Mouse (Mus musculus): ENCODE results near the gene Ret. TPM values are rescaled to one million over a fixed set of nuclear protein-coding genes. Genes with fewer than 3 reads are reported as not detected.

Ret gene
- polyA plus RNA-seq, 1 experiment from 2014 or later = 0.80 TPM

DNA sequence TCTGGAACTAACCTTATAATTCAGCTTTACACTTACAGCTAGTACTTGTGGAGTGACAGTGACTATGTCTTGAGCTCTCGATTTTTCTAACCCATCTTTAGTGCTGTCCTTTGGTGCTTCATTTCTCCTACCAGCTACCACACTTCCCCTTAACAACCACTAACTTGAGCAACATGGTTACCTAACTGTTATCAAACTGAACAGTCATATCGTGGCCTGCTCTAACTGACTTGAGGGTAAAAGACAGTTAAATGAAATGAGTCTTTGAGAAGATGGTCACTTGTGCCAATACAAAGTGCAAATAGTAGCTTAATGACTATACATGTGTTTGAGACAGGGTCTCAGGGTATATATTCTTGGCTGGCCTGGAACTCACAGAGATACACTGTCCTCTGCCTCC, 60.4 kb downstream of the Ret start:
- Histone ChIP-seq H3K9ac (ENCODE audit: low read length) (no peak overlapping the region), H3K4me2 (ENCODE audit: low read length) (no peak overlapping the region), H3K27ac (replicated peaks in 1 of 2; ENCODE audit: control insufficient read depth in 1 of 2, insufficient read depth in 1 of 2, low read depth in 2 of 2, low read length in 2 of 2) (no peak overlapping the region), H3K36me3 (ENCODE audit: control insufficient read depth, insufficient read depth, low read length) (no peaks in the 10 kb centered on the region), H3K4me3 (ENCODE audit: control insufficient read depth in 1 of 2, insufficient read depth in 1 of 2, low read depth in 1 of 2, low read length in 2 of 2) (no peak overlapping the region), H3K9me3 (ENCODE audit: control insufficient read depth, low read length) (no peaks in the 10 kb centered on the region), H3K27me3 (ENCODE audit: control insufficient read depth, insufficient read depth, low read length) (no peaks in the 10 kb centered on the region), H3K4me1 (ENCODE audit: control insufficient read depth in 2 of 2, insufficient read depth in 2 of 2, low read length in 2 of 2) (peaks cover 0 to 7% of the 10 kb centered on the region in 2 experiments; a peak in 2 of 4 replicates)
- 63% methylated on average over 2 of the region's 2 CpGs for WGBS
- ATAC-seq (ENCODE audit: insufficient number of reproducible peaks, insufficient read depth, low FRiP score, low read depth) = no peak

DNA sequence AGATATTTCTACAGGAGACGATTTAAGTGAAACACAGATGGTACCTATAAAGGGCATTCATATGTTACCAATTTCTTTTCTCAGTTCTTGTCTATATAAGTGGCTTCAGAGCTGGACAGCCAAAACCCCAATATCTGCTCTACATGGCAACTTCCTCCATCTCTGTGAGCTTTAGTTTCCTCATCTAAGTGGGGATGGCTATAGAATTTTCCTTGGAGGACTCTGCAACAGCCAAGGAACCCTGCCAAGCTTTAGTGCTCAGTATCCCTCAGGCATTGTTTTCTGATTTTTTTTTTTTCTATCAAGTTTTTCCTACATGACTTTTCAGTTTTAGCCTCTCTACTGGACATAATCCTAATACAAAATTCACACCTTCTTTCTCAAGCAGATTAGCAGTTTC, 63.1 kb downstream of the Ret start:
- H3K4me1 ChIP-seq (ENCODE audit: control insufficient read depth in 2 of 2, insufficient read depth in 2 of 2, low read length in 2 of 2) = peaks cover 0 to 8% of the 10 kb centered on the region in 2 experiments; a peak in 2 of 4 replicates
- no peak overlapping the region for H3K4me2 ChIP-seq (ENCODE audit: low read length)
- no peaks in the 10 kb centered on the region for H3K36me3 ChIP-seq (ENCODE audit: control insufficient read depth, insufficient read depth, low read length)
- H3K9ac ChIP-seq (ENCODE audit: low read length) = no peak overlapping the region
- ATAC-seq (ENCODE audit: insufficient number of reproducible peaks, insufficient read depth, low FRiP score, low read depth) = no peak
- H3K27ac ChIP-seq (replicated peaks in 1 of 2; ENCODE audit: control insufficient read depth in 1 of 2, insufficient read depth in 1 of 2, low read depth in 2 of 2, low read length in 2 of 2) = no peak overlapping the region
- no peaks in the 10 kb centered on the region for H3K9me3 ChIP-seq (ENCODE audit: control insufficient read depth, low read length)
- H3K4me3 ChIP-seq (ENCODE audit: control insufficient read depth in 1 of 2, insufficient read depth in 1 of 2, low read depth in 1 of 2, low read length in 2 of 2) = no peak overlapping the region
- no peaks in the 10 kb centered on the region for H3K27me3 ChIP-seq (ENCODE audit: control insufficient read depth, insufficient read depth, low read length)
- WGBS = 68% methylated on average over 1 of the region's 1 CpGs

GRCm38 (mm10) chr6:118130022-118130421, 67.5 kb downstream of the Ret start:
- Histone ChIP-seq H3K27ac (replicated peaks in 1 of 2; ENCODE audit: control insufficient read depth in 1 of 2, insufficient read depth in 1 of 2, low read depth in 2 of 2, low read length in 2 of 2) (no peak overlapping the region), H3K4me2 (ENCODE audit: low read length) (no peak overlapping the region), H3K4me1 (ENCODE audit: control insufficient read depth in 2 of 2, insufficient read depth in 2 of 2, low read length in 2 of 2) (peaks cover 11 to 24% of the 10 kb centered on the region in 2 experiments), H3K9ac (ENCODE audit: low read length) (no peak overlapping the region), H3K9me3 (ENCODE audit: control insufficient read depth, low read length) (no peaks in the 10 kb centered on the region), H3K27me3 (ENCODE audit: control insufficient read depth, insufficient read depth, low read length) (no peaks in the 10 kb centered on the region), H3K4me3 (ENCODE audit: control insufficient read depth in 1 of 2, insufficient read depth in 1 of 2, low read depth in 1 of 2, low read length in 2 of 2) (no peak overlapping the region), H3K36me3 (ENCODE audit: control insufficient read depth, insufficient read depth, low read length) (no peaks in the 10 kb centered on the region)
- 69% methylated on average over 2 of the region's 2 CpGs for WGBS
- no peak for ATAC-seq (ENCODE audit: insufficient number of reproducible peaks, insufficient read depth, low FRiP score, low read depth)

GRCm38 (mm10) chr6:118127827-118128487, 69.6 kb downstream of the Ret start:
- no peak for ATAC-seq (ENCODE audit: insufficient number of reproducible peaks, insufficient read depth, low FRiP score, low read depth)
- peak overlapping the region; percentile 12 for H3K4me2 ChIP-seq (ENCODE audit: low read length)
- no peaks in the 10 kb centered on the region for H3K27me3 ChIP-seq (ENCODE audit: control insufficient read depth, insufficient read depth, low read length)
- H3K9me3 ChIP-seq (ENCODE audit: control insufficient read depth, low read length) = no peaks in the 10 kb centered on the region
- peaks cover 11 to 24% of the 10 kb centered on the region in 2 experiments for H3K4me1 ChIP-seq (ENCODE audit: control insufficient read depth in 2 of 2, insufficient read depth in 2 of 2, low read length in 2 of 2)
- no peak overlapping the region for H3K4me3 ChIP-seq (ENCODE audit: control insufficient read depth in 1 of 2, insufficient read depth in 1 of 2, low read depth in 1 of 2, low read length in 2 of 2)
- no peak overlapping the region for H3K9ac ChIP-seq (ENCODE audit: low read length)
- 4% methylated on average over 6 of the region's 6 CpGs for WGBS
- peak overlapping the region in 1 of 2 experiments; percentile 25; a peak in 1 of 4 replicates for H3K27ac ChIP-seq (replicated peaks in 1 of 2; ENCODE audit: control insufficient read depth in 1 of 2, insufficient read depth in 1 of 2, low read depth in 2 of 2, low read length in 2 of 2)
- peaks cover 11% of the 10 kb centered on the region for H3K36me3 ChIP-seq (ENCODE audit: control insufficient read depth, insufficient read depth, low read length)

- no peak overlapping the region for H3K4me2 ChIP-seq (ENCODE audit: low read length)
- WGBS = 76% methylated on average over 7 of the region's 7 CpGs
- peaks cover 19% of the 10 kb centered on the region for H3K36me3 ChIP-seq (ENCODE audit: control insufficient read depth, insufficient read depth, low read length)
- no peak overlapping the region for H3K27ac ChIP-seq (replicated peaks in 1 of 2; ENCODE audit: control insufficient read depth in 1 of 2, insufficient read depth in 1 of 2, low read depth in 2 of 2, low read length in 2 of 2)
- no peak overlapping the region for H3K4me3 ChIP-seq (ENCODE audit: control insufficient read depth in 1 of 2, insufficient read depth in 1 of 2, low read depth in 1 of 2, low read length in 2 of 2)
- H3K27me3 ChIP-seq (ENCODE audit: control insufficient read depth, insufficient read depth, low read length) = no peaks in the 10 kb centered on the region
- no peak overlapping the region for H3K9ac ChIP-seq (ENCODE audit: low read length)
- H3K9me3 ChIP-seq (ENCODE audit: control insufficient read depth, low read length) = no peaks in the 10 kb centered on the region
- no peak for ATAC-seq (ENCODE audit: insufficient number of reproducible peaks, insufficient read depth, low FRiP score, low read depth)
- H3K4me1 ChIP-seq (ENCODE audit: control insufficient read depth in 2 of 2, insufficient read depth in 2 of 2, low read length in 2 of 2) = peaks cover 11 to 24% of the 10 kb centered on the region in 2 experiments
Observed at GRCm38 (mm10) chr6:118127198-118127597, 70.3 kb downstream of the Ret start.

GRCm38 (mm10) chr6:118126577-118126976, 70.9 kb downstream of the Ret start:
- peaks cover 11 to 24% of the 10 kb centered on the region in 2 experiments for H3K4me1 ChIP-seq (ENCODE audit: control insufficient read depth in 2 of 2, insufficient read depth in 2 of 2, low read length in 2 of 2)
- no peak overlapping the region for H3K27ac ChIP-seq (replicated peaks in 1 of 2; ENCODE audit: control insufficient read depth in 1 of 2, insufficient read depth in 1 of 2, low read depth in 2 of 2, low read length in 2 of 2)
- no peak overlapping the region for H3K4me3 ChIP-seq (ENCODE audit: control insufficient read depth in 1 of 2, insufficient read depth in 1 of 2, low read depth in 1 of 2, low read length in 2 of 2)
- H3K36me3 ChIP-seq (ENCODE audit: control insufficient read depth, insufficient read depth, low read length) = peaks cover 23% of the 10 kb centered on the region
- ATAC-seq (ENCODE audit: insufficient number of reproducible peaks, insufficient read depth, low FRiP score, low read depth) = no peak
- no peaks in the 10 kb centered on the region for H3K27me3 ChIP-seq (ENCODE audit: control insufficient read depth, insufficient read depth, low read length)
- no peak overlapping the region for H3K4me2 ChIP-seq (ENCODE audit: low read length)
- H3K9me3 ChIP-seq (ENCODE audit: control insufficient read depth, low read length) = no peaks in the 10 kb centered on the region
- no peak overlapping the region for H3K9ac ChIP-seq (ENCODE audit: low read length)

DNA sequence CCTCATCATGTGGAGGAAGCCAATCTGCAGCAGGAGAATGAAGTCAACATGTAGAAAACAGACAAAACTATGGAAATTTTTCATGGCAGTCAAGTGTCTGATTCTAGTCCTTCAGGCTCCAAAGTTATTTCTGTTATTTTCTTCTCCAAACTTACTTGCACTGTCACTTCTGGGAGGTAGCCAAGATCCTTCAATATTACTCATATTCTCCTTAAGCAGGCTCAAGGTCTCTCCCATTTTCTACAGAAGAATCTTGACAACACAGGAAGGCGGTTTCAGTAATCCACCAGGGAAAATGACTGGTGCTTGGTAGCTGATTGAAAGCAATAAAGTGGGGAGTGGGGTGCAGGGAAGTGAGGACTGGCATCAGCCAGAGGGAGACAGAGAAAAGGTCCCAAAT, 74.8 kb downstream of the Ret start:
- H3K9ac ChIP-seq (ENCODE audit: low read length) = no peak overlapping the region
- H3K4me2 ChIP-seq (ENCODE audit: low read length) = no peak overlapping the region
- WGBS = 79% methylated on average over 1 of the region's 1 CpGs
- H3K4me3 ChIP-seq (ENCODE audit: control insufficient read depth in 1 of 2, insufficient read depth in 1 of 2, low read depth in 1 of 2, low read length in 2 of 2) = no peak overlapping the region
- peaks cover 5 to 10% of the 10 kb centered on the region in 2 experiments for H3K4me1 ChIP-seq (ENCODE audit: control insufficient read depth in 2 of 2, insufficient read depth in 2 of 2, low read length in 2 of 2)
- ATAC-seq (ENCODE audit: insufficient number of reproducible peaks, insufficient read depth, low FRiP score, low read depth) = no peak
- no peak overlapping the region for H3K27ac ChIP-seq (replicated peaks in 1 of 2; ENCODE audit: control insufficient read depth in 1 of 2, insufficient read depth in 1 of 2, low read depth in 2 of 2, low read length in 2 of 2)
- no peaks in the 10 kb centered on the region for H3K27me3 ChIP-seq (ENCODE audit: control insufficient read depth, insufficient read depth, low read length)
- no peaks in the 10 kb centered on the region for H3K9me3 ChIP-seq (ENCODE audit: control insufficient read depth, low read length)
- peaks cover 48% of the 10 kb centered on the region for H3K36me3 ChIP-seq (ENCODE audit: control insufficient read depth, insufficient read depth, low read length)

DNA sequence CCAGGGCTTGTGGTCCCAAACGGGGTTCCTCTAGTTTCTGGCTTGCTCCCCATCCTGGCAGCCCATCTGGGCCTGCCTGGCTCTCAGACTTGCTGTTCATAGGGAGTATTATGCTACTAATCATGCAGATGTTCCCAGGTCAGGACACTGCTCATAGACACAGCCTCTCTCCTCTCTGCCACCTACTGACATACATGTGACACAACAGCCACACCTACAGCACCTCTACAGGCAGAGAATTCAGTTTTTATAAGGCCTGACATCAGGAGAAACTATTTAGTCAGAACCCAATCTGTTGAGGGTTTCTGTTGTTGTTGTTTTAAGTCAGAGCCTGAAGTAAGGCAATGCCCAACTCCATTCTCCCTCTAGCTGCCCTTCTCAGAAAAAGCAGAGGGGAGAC, 85.7 kb downstream of the Ret start:
- Histone ChIP-seq H3K27ac (replicated peaks in 1 of 2; ENCODE audit: control insufficient read depth in 1 of 2, insufficient read depth in 1 of 2, low read depth in 2 of 2, low read length in 2 of 2) (no peak overlapping the region), H3K9ac (ENCODE audit: low read length) (no peak overlapping the region), H3K9me3 (ENCODE audit: control insufficient read depth, low read length) (no peaks in the 10 kb centered on the region), H3K27me3 (ENCODE audit: control insufficient read depth, insufficient read depth, low read length) (no peaks in the 10 kb centered on the region), H3K4me1 (ENCODE audit: control insufficient read depth in 2 of 2, insufficient read depth in 2 of 2, low read length in 2 of 2) (no peaks in the 10 kb centered on the region), H3K4me3 (ENCODE audit: control insufficient read depth in 1 of 2, insufficient read depth in 1 of 2, low read depth in 1 of 2, low read length in 2 of 2) (no peak overlapping the region), H3K36me3 (ENCODE audit: control insufficient read depth, insufficient read depth, low read length) (peaks cover 36% of the 10 kb centered on the region), H3K4me2 (ENCODE audit: low read length) (no peak overlapping the region)
- 64% methylated on average over 1 of the region's 1 CpGs for WGBS
- no peak for ATAC-seq (ENCODE audit: insufficient number of reproducible peaks, insufficient read depth, low FRiP score, low read depth)

All from heart, embryonic 14.5 days (tissue).